Mouse (Mus musculus): ENCODE data around the gene Ube2e3. TPM values are rescaled to one million over a fixed set of nuclear protein-coding genes. Genes with fewer than 3 reads are reported as not detected.

Ube2e3 gene
- polyA plus RNA-seq, 1 experiment from 2014 or later, result 215 TPM

- no peak overlapping the region for H3K4me3 ChIP-seq
- peaks cover 16% of the 10 kb centered on the region for H3K4me1 ChIP-seq
- H3K27me3 ChIP-seq (ENCODE audit: low read depth, poor library complexity, severe bottlenecking), result no peaks in the 10 kb centered on the region
- H3K27ac ChIP-seq (replicated peaks), result no peak overlapping the region
- 83% methylated on average over 6 of the region's 6 CpGs for WGBS
- no peak for DNase-seq (ENCODE audit: low spot score)
- H3K9me3 ChIP-seq (replicated peaks), result no peaks in the 10 kb centered on the region
- no peaks in the 10 kb centered on the region for H3K36me3 ChIP-seq
These were observed 97.5 kb downstream of the Ube2e3 start for GRCm38 (mm10) chr2:78965396-78965795.

- Histone ChIP-seq H3K36me3 (no peaks in the 10 kb centered on the region), H3K4me3 (no peak overlapping the region), H3K4me1 (no peaks in the 10 kb centered on the region), H3K27me3 (ENCODE audit: low read depth, poor library complexity, severe bottlenecking) (no peaks in the 10 kb centered on the region), H3K27ac (replicated peaks) (no peak overlapping the region), H3K9me3 (replicated peaks) (no peaks in the 10 kb centered on the region)
- no peak for DNase-seq (ENCODE audit: low spot score)
- WGBS, result 81% methylated on average over 6 of the region's 6 CpGs
These were observed 102.2 kb downstream of the Ube2e3 start for GRCm38 (mm10) chr2:78970088-78970487.

Measured in midbrain, embryonic 10.5 days (tissue).